Mouse (Mus musculus) CH12.LX (cell line): ENCODE results near the gene Gm27029. TPM values are rescaled to one million over a fixed set of nuclear protein-coding genes. Genes with fewer than 3 reads are reported as not detected.
"Not testable (repeated sequence)": the region's sequence is repeated elsewhere in the genome, so short reads cannot be mapped to it uniquely, and the experiment has no call there.

Experiments used
- DNase-seq: peaks from one replicate; pipeline ENCODE4 v3.0.0-alpha.2; 2013; ENCODE audit errors: extremely low read depth
- H3K27ac ChIP-seq: 2 replicates; pipeline ENCODE4 v1.5.1; 2012; ENCODE audit warnings: low read depth, mild to moderate bottlenecking, control low read depth, moderate library complexity; ENCODE audit not compliant: insufficient read depth
- H3K27me3 ChIP-seq: replicated peaks from 2 replicates; pipeline ENCODE3; 2012; ENCODE audit warnings: inconsistent platforms
- H3K36me3 ChIP-seq, 2 experiments: replicated peaks in 1 of 2; 2 replicates each; pipeline versions ENCODE3 to v1.6.1; 2012; ENCODE audit warnings: inconsistent platforms in 1 of 2, low read length in 1 of 2, mild to moderate bottlenecking in 1 of 2, mixed read lengths in 1 of 2, moderate library complexity in 1 of 2; ENCODE audit not compliant: control insufficient read depth in 1 of 2, insufficient read depth in 1 of 2
- H3K4me1 ChIP-seq, 2 experiments: 2 replicates each; pipeline ENCODE4 v1.6.1; 2012; ENCODE audit warnings: inconsistent platforms in 1 of 2, moderate library complexity in 1 of 2; ENCODE audit not compliant: insufficient read depth in 2 of 2, control insufficient read depth in 1 of 2
- H3K4me2 ChIP-seq: 2 replicates; pipeline ENCODE4 v1.6.1; 2012; ENCODE audit warnings: low read depth, mild to moderate bottlenecking, control low read depth; ENCODE audit not compliant: poor library complexity, insufficient read depth, severe bottlenecking
- H3K4me3 ChIP-seq, 3 experiments: fragments of 150-350 bp in 1 of 3; sonication (generic) in 1 of 3; replicated peaks in 1 of 3; 2 replicates each; pipeline versions ENCODE3 to v1.5.1; 2011 to 2012; ENCODE audit warnings: low read depth in 2 of 3, low read length in 2 of 3, mild to moderate bottlenecking in 2 of 3, moderate library complexity in 2 of 3, control low read depth in 1 of 3, improper control_type of control experiment in 1 of 3, inconsistent platforms in 1 of 3, mixed read lengths in 1 of 3; ENCODE audit not compliant: poor library complexity in 1 of 3
- H3K79me2 ChIP-seq: replicated peaks from 2 replicates; pipeline ENCODE4 v1.6.1; 2012; ENCODE audit warnings: mild to moderate bottlenecking, moderate library complexity; ENCODE audit not compliant: control insufficient read depth, poor library complexity, insufficient read depth, severe bottlenecking; ENCODE audit errors: extremely low read depth
- H3K9ac ChIP-seq: 2 replicates; pipeline ENCODE4 v1.6.1; 2012; ENCODE audit warnings: low read depth, mild to moderate bottlenecking, control low read depth, moderate library complexity; ENCODE audit not compliant: insufficient read depth
- H3K9me3 ChIP-seq: replicated peaks from 2 replicates; pipeline ENCODE3; 2012; ENCODE audit warnings: low read length, inconsistent platforms, mixed read lengths
- BHLHE40 ChIP-seq: IDR thresholded peaks from 2 replicates; pipeline ENCODE4 v1.6.1; 2011; ENCODE audit warnings: mild to moderate bottlenecking, low read depth, low read length, improper control_type of control experiment
- CHD1 ChIP-seq: IDR thresholded peaks from 2 replicates; pipeline ENCODE4 v1.6.1; 2012; ENCODE audit warnings: low read depth, low read length, improper control_type of control experiment, inconsistent platforms
- CHD2 ChIP-seq: IDR thresholded peaks from 2 replicates; pipeline ENCODE4 v1.6.1; 2011; ENCODE audit warnings: low read length, improper control_type of control experiment
- CTCF ChIP-seq, 2 experiments: IDR thresholded peaks in 1 of 2; conservative IDR thresholded peaks in 1 of 2; 2 replicates each; pipeline ENCODE4 v1.5.1; 2011 to 2012; ENCODE audit warnings: low read depth in 2 of 2, low read length in 2 of 2, improper control_type of control experiment in 1 of 2, inconsistent platforms in 1 of 2, mild to moderate bottlenecking in 1 of 2, moderate library complexity in 1 of 2
- ELF1 ChIP-seq: IDR thresholded peaks from 2 replicates; pipeline ENCODE4 v1.6.1; 2014; ENCODE audit warnings: low read depth, mild to moderate bottlenecking, inconsistent platforms, low read length, improper control_type of control experiment
- IRF4 ChIP-seq: IDR thresholded peaks from 2 replicates; pipeline ENCODE4 v1.6.1; 2014; ENCODE audit warnings: low read depth, mild to moderate bottlenecking, inconsistent platforms, low read length, improper control_type of control experiment
- JUND ChIP-seq: conservative IDR thresholded peaks from 2 replicates; pipeline ENCODE4 v1.6.1; 2011; ENCODE audit warnings: low read depth, low read length, improper control_type of control experiment
- KAT2A ChIP-seq: IDR thresholded peaks from 2 replicates; pipeline ENCODE4 v1.6.1; 2012; ENCODE audit warnings: low read length, improper control_type of control experiment, inconsistent platforms; ENCODE audit not compliant: insufficient replicate concordance
- MAX ChIP-seq: IDR thresholded peaks from 2 replicates; pipeline ENCODE4 v1.6.1; 2011; ENCODE audit warnings: low read length, improper control_type of control experiment
- MEF2A ChIP-seq: IDR thresholded peaks from 2 replicates; pipeline ENCODE4 v1.6.1; 2014; ENCODE audit warnings: low read depth, mild to moderate bottlenecking, inconsistent platforms, low read length, improper control_type of control experiment, borderline replicate concordance
- MXI1 ChIP-seq: IDR thresholded peaks from 2 replicates; pipeline ENCODE4 v1.6.1; 2011; ENCODE audit warnings: mild to moderate bottlenecking, low read depth, low read length, improper control_type of control experiment
- NRF1 ChIP-seq: IDR thresholded peaks from 2 replicates; pipeline ENCODE4 v1.6.1; 2014; ENCODE audit warnings: low read depth, mild to moderate bottlenecking, inconsistent platforms, low read length, improper control_type of control experiment, moderate library complexity
- POLR2A ChIP-seq: IDR thresholded peaks from 2 replicates; pipeline ENCODE4 v1.6.1; 2011; ENCODE audit warnings: low read depth, mild to moderate bottlenecking, improper control_type of control experiment, low read length
- POLR2AphosphoS2 ChIP-seq: IDR thresholded peaks from 2 replicates; pipeline ENCODE4 v1.6.1; 2011; ENCODE audit warnings: low read depth, low read length, improper control_type of control experiment
- RCOR1 ChIP-seq: conservative IDR thresholded peaks from 2 replicates; pipeline ENCODE4 v1.6.1; 2012; ENCODE audit warnings: low read depth, mild to moderate bottlenecking, inconsistent platforms, low read length, improper control_type of control experiment
- SIN3A ChIP-seq: IDR thresholded peaks from 2 replicates; pipeline ENCODE4 v1.6.1; 2012; ENCODE audit warnings: low read length, improper control_type of control experiment, inconsistent platforms
- SMC3 ChIP-seq: IDR thresholded peaks from 2 replicates; pipeline ENCODE4 v1.6.1; 2011; ENCODE audit warnings: low read depth, low read length, improper control_type of control experiment
- TBP ChIP-seq: conservative IDR thresholded peaks from 2 replicates; pipeline ENCODE4 v1.6.1; 2011; ENCODE audit warnings: low read depth, low read length, improper control_type of control experiment
- UBTF ChIP-seq: IDR thresholded peaks from 2 replicates; pipeline ENCODE4 v1.6.1; 2012; ENCODE audit warnings: low read depth, mild to moderate bottlenecking, inconsistent platforms, low read length, improper control_type of control experiment, moderate library complexity
- USF1 ChIP-seq: IDR thresholded peaks from 2 replicates; pipeline ENCODE4 v1.6.1; 2014; ENCODE audit warnings: low read depth, mild to moderate bottlenecking, inconsistent platforms, low read length, improper control_type of control experiment
- USF2 ChIP-seq: conservative IDR thresholded peaks from 2 replicates; pipeline ENCODE4 v1.6.1; 2011; ENCODE audit warnings: low read depth, low read length, improper control_type of control experiment
- ZKSCAN1 ChIP-seq: IDR thresholded peaks from 2 replicates; pipeline ENCODE4 v1.6.1; 2012; ENCODE audit warnings: low read depth, inconsistent platforms, low read length, improper control_type of control experiment, borderline replicate concordance
- ZNF384 ChIP-seq: IDR thresholded peaks from 2 replicates; pipeline ENCODE4 v1.6.1; 2012; ENCODE audit warnings: low read depth, low read length, improper control_type of control experiment, inconsistent platforms
- dilution Hi-C: fragments of 300-500 bp; cut with MboI; formaldehyde crosslinking; loops from 2 replicates; pipeline ENCODE4 v1.14.3; 2020; ENCODE audit warnings: low sequenced_read_pairs; ENCODE audit not compliant: extremely low pct_unique_long_range_greater_than_20kb, extremely low pct_ligation_motif_present
- in situ Hi-C: fragments of 300-500 bp; cut with MboI; formaldehyde crosslinking; loops from 3 replicates; pipeline ENCODE4 v1.14.3; 2019; ENCODE audit warnings: low sequenced_read_pairs, low pct_ligation_motif_present, low pct_unique_long_range_greater_than_20kb, mixed read lengths
- polyA plus RNA-seq: library from polyadenylated mRNA; unstranded; fragments of >175 nt; gene quantifications from 2 replicates; pipeline ENCODE4 v1.2.1, GENCODE M21; 2012; ENCODE audit warnings: low read depth; ENCODE audit not compliant: insufficient read length
- total RNA-seq, 2 experiments: library from RNA; depleted of rRNA; stranded (reverse); fragments of 300-350 nt in 1 of 2; fragments of >200 nt in 1 of 2; gene quantifications; 2 replicates each; pipeline ENCODE4 v1.2.3; 2012 to 2014

Gm27029 gene
- total and polyA plus RNA-seq, 3 experiments = 1.7 to 8.3 (median 6.2) TPM

DNA sequence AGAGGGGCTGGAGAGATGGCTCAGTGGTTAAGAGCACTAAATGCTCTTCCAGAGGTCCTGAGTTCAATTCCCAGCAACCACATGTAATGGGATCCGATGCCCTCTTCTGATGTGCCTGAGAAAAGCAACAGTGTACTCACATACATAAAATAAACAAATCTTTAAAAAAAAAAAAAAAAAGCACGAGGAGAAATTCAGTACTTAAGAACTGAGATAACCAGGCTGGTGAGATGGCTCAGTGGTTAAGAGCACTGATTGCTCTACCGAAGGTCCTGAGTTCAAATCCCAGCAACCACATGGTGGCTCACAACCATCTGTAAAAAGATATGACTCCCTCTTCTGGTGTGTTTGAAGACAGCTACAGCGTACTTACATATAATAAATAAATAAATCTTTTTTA is 25.0 kb upstream of the Gm27029 start:
- H3K9me3 ChIP-seq, H3K27me3 ChIP-seq, DNase-seq, in situ Hi-C loops, dilution Hi-C loops: not testable (repeated sequence)
- peaks cover 11 to 46% of the 10 kb centered on the region in 2 experiments for H3K36me3 ChIP-seq
- H3K4me2 ChIP-seq = peak overlapping the region; percentile 69; the same call in 1 of the 2 replicates
- H3K27ac ChIP-seq = 0 out of 2 replicates have a peak overlapping the region, but pooled peaks have one; percentile 88
- TF ChIP-seq ZNF384 = 0 out of 2 replicates have a peak, but pooled peaks have one; percentile 9
- TF ChIP-seq TBP = peak; percentile 58; the same call in 1 of the 2 replicates
- H3K4me3 ChIP-seq = peak overlapping the region in 2 of 3 experiments; percentile 66 to 68
- H3K4me1 ChIP-seq = peaks cover 10 to 60% of the 10 kb centered on the region in 2 experiments
- H3K79me2 ChIP-seq = peaks cover 17% of the 10 kb centered on the region
- H3K9ac ChIP-seq = peak overlapping the region; percentile 71

DNA sequence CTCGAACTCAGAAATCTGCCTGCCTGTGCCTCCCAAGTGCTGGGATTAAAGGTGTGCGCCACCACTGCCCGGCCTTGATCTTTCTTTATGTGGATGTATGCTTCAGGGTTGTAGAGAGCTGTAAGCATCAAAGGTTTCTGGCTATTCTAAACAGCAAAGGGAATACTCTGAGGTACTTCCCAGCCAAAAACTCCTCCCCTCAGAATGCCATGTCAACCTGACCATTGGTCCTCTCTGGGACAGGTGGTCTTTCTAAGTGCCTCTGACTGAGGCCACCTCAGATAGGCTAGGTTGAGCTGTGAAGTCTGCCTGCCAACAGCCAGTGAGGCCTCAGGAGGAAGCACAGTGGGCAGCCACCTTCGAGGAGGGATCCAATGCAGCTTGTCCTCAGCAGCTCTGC is 24.3 kb upstream of the Gm27029 start:
- H3K9ac ChIP-seq = peak overlapping the region; percentile 71
- H3K4me3 ChIP-seq = peak overlapping the region; percentile 66 to 71 (median 68)
- H3K4me1 ChIP-seq = peaks cover 12 to 63% of the 10 kb centered on the region in 2 experiments
- H3K79me2 ChIP-seq = peaks cover 24% of the 10 kb centered on the region
- TF ChIP-seq USF1 (peak; percentile 28; the same call in 1 of the 2 replicates), ELF1 (0 out of 2 replicates have a peak, but pooled peaks have one; percentile 29), NRF1 (0 out of 2 replicates have a peak, but pooled peaks have one; percentile 18), POLR2AphosphoS2 (0 out of 2 replicates have a peak, but pooled peaks have one; percentile 15), MAX (peak; percentile 42; the same call in 1 of the 2 replicates), TBP (peak; percentile 62), POLR2A (no peak), USF2 (no peak)
- TF ChIP-seq, all 38 proteins: peak for 6
- Histone ChIP-seq H3K27me3 (no peaks in the 10 kb centered on the region), H3K9me3 (no peaks in the 10 kb centered on the region), H3K27ac (peak overlapping the region; percentile 88), H3K4me2 (peak overlapping the region; percentile 69), H3K36me3 (peaks cover 18 to 48% of the 10 kb centered on the region in 2 experiments)
- in situ Hi-C loops (no loop called here), dilution Hi-C loops (no loop called here)
- peak; percentile 89 for DNase-seq

GRCm38 (mm10) chr11:101448274-101448746 is 23.7 kb upstream of the Gm27029 start, which contains the start of gene Ifi35:
Gene Ifi35 (plus strand): TSS chr11:101448407.
- dilution Hi-C loops (no loop called here), in situ Hi-C loops (no loop called here)
- peak within 1 kb of the TSS; percentile 69 for H3K4me2 ChIP-seq
- H3K4me1 ChIP-seq = peaks cover 12 to 62% of the 10 kb centered on the region in 2 experiments
- H3K79me2 ChIP-seq = peaks cover 30% of the 10 kb centered on the region
- peak within 1 kb of the TSS; percentile 66 to 71 (median 68) for H3K4me3 ChIP-seq
- H3K9me3 ChIP-seq = no peaks in the 10 kb centered on the region
- DNase-seq = peak; percentile 97
- H3K27me3 ChIP-seq = no peaks in the 10 kb centered on the region
- H3K36me3 ChIP-seq = peaks cover 24 to 48% of the 10 kb centered on the region in 2 experiments
- H3K9ac ChIP-seq = peak within 1 kb of the TSS; percentile 71
- peak within 1 kb of the TSS; percentile 88 for H3K27ac ChIP-seq
- TF ChIP-seq JUND (no peak), NRF1 (no peak; the same call in 1 of the 2 replicates), USF2 (no peak), SMC3 (no peak), CTCF (conservative IDR thresholded peaks at IDR 0.05 in 1 of 2, IDR thresholded peaks at IDR 0.05 in 1 of 2; ENCODE audit: low read depth in 2 of 2, low read length in 2 of 2) (no peak), ZKSCAN1 (no peak), USF1 (no peak), IRF4 (peak; percentile 80), UBTF (0 out of 2 replicates have a peak, but pooled peaks have one; percentile 13), CHD2 (no peak), ZNF384 (no peak), MEF2A (no peak), CHD1 (no peak; the same call in 1 of the 2 replicates), RCOR1 (no peak), MXI1 (peak; percentile 95), POLR2AphosphoS2 (peak; percentile 63; the same call in 1 of the 2 replicates), ELF1 (peak; percentile 23; the same call in 1 of the 2 replicates), BHLHE40 (peak; percentile 70), KAT2A (0 out of 2 replicates have a peak, but pooled peaks have one; percentile 14), SIN3A (peak; percentile 86)
